Mouse (Mus musculus): ENCODE data around the gene Uvssa. TPM values are rescaled to one million over a fixed set of nuclear protein-coding genes. Genes with fewer than 3 reads are reported as not detected.
A peak's percentile ranks its signal among the peaks of the same experiment; 100 is the strongest.

Gene Uvssa
- polyA plus RNA-seq, 1 experiment from 2014 or later = 7.7 TPM

DNA sequence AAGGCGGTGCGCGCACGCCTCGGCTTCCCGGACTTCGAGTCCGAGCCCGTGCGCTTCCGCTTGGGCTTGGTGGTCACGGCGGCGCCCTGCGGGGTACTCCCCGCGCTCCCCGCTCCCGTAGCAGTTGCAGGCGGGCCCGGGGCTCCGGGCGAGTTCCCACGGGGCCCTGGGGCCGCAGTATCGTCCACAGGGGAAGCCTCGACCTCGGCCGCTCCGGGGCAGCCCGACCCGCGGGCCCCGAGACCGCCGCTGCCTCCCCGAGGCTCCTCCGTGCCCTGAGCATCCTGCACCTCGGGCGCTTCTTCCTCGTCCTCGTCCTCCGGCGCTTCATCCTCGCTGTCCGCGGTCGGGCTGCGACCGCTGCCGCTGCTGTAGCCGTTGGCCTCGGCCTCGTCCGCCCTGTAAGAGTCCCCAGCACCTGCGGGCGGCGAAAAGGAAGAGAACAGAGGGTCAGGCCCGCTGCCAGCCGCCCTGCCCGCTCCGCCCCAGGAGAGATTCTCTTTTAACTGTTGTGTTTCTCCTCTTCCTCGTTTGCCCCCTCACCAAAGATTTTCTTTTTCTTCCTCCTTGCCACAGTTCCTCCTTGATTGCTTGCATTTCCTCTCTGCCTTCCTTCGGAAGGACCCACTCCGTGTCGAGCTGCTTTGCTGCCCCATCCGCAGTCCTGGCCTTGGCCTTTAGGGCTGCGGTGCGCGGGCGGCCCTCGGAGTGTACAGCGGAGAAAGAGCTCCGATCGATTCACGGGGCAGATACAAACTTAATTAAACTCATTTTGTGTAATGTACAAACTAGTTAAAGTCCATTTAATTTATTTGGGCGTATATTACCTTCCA is 53.0 kb downstream of the Uvssa start:
- H3K4me1 ChIP-seq (replicated peaks; ENCODE audit: insufficient read depth, low read length) = no peaks in the 10 kb centered on the region; the same call in 1 of the 2 replicates
- H3K27me3 ChIP-seq (ENCODE audit: insufficient read depth, low read length) = peaks cover 86% of the 10 kb centered on the region
- no peak overlapping the region for H3K9ac ChIP-seq (ENCODE audit: low read depth, low read length)
- no peaks in the 10 kb centered on the region for H3K36me3 ChIP-seq (ENCODE audit: insufficient read depth, low read length)
- DNase-seq (ENCODE audit: low spot score) (no peak), ATAC-seq (replicated peaks; ENCODE audit: low FRiP score, low read depth) (no peak)
- H3K4me2 ChIP-seq (ENCODE audit: low read length) = peak overlapping the region; percentile 46
- H3K4me3 ChIP-seq (replicated peaks; ENCODE audit: low read depth, low read length) = peak overlapping the region; percentile 24; the same call in 1 of the 2 replicates
- H3K9me3 ChIP-seq (replicated peaks; ENCODE audit: low read length) = no peaks in the 10 kb centered on the region
- no peak for TF ChIP-seq CTCF (IDR thresholded peaks at IDR 0.05; ENCODE audit: low read depth)
- under 1% methylated on average over 77 of the region's 77 CpGs for WGBS
- no peak overlapping the region for H3K27ac ChIP-seq

DNA sequence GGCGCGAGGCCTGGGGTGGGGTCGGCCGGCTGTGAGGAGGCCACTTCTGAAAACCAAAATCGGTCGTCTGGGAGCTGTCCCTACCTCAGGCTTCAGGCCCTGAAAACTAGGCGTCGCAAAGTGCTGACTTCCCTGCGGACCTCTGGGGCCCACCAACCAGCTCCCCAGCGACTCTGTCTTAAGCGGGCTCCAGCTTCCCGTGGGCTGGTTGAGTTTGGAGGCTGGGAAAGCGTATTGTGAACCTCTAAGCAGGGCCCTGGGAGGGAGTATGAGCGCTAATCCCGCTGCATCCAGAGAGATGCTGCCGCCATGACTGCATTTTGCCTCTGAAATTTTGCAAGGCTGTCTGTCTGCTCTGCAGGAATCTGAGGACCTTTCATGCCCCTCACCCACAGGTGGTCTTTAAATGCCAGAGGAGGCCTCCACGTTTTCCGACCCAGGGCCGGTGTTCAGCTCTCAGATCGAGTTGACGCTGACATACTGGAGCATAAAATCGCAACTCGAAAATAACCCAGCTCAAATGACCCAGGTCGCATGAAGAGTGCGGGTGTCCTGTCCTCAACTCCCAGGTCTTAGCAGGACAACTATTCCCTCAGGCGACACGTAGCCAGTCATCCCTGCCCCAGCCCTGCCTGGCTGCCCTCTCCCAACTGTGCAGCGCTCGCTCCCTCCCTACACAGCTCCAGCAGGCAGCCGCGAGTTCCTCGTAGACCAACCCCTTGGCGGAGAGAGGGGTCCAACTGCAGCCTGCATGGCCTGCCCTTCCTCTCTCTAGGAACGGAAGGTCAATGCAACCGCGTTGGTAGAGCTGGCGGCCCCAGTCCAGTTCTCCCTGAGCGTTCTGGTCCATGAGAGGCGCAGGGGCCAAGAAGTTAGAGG is 53.9 kb downstream of the Uvssa start:
- WGBS = 1% methylated on average over 39 of the region's 39 CpGs
- H3K36me3 ChIP-seq (ENCODE audit: insufficient read depth, low read length) = no peaks in the 10 kb centered on the region
- no peak for ATAC-seq (replicated peaks; ENCODE audit: low FRiP score, low read depth)
- H3K9me3 ChIP-seq (replicated peaks; ENCODE audit: low read length) = no peaks in the 10 kb centered on the region
- no peak for DNase-seq (ENCODE audit: low spot score)
- no peak overlapping the region for H3K9ac ChIP-seq (ENCODE audit: low read depth, low read length)
- no peak overlapping the region for H3K4me2 ChIP-seq (ENCODE audit: low read length)
- H3K4me3 ChIP-seq (replicated peaks; ENCODE audit: low read depth, low read length) = no peak overlapping the region
- H3K27ac ChIP-seq = no peak overlapping the region
- H3K4me1 ChIP-seq (replicated peaks; ENCODE audit: insufficient read depth, low read length) = no peaks in the 10 kb centered on the region; the same call in 1 of the 2 replicates
- TF ChIP-seq CTCF (IDR thresholded peaks at IDR 0.05; ENCODE audit: low read depth) = no peak
- peaks cover 88% of the 10 kb centered on the region for H3K27me3 ChIP-seq (ENCODE audit: insufficient read depth, low read length)

GRCm38 (mm10) chr5:33433201-33434138 is 55.1 kb downstream of the Uvssa start, which contains the start of gene Nkx1-1:
TSS of gene Nkx1-1 (minus strand) at chr5:33433976.
- DNase-seq (ENCODE audit: low spot score) = no peak
- WGBS = under 1% methylated on average over 86 of the region's 90 CpGs
- Histone ChIP-seq H3K4me2 (ENCODE audit: low read length) (peak within 1 kb of the TSS; percentile 38), H3K9me3 (replicated peaks; ENCODE audit: low read length) (no peaks in the 10 kb centered on the region), H3K4me1 (replicated peaks; ENCODE audit: insufficient read depth, low read length) (no peaks in the 10 kb centered on the region; the same call in 1 of the 2 replicates), H3K4me3 (replicated peaks; ENCODE audit: low read depth, low read length) (peak within 1 kb of the TSS; percentile 14; the same call in 1 of the 2 replicates), H3K27me3 (ENCODE audit: insufficient read depth, low read length) (peaks cover 92% of the 10 kb centered on the region), H3K27ac (no peak within 1 kb of the TSS), H3K36me3 (ENCODE audit: insufficient read depth, low read length) (no peaks in the 10 kb centered on the region), H3K9ac (ENCODE audit: low read depth, low read length) (no peak within 1 kb of the TSS)
- ATAC-seq (replicated peaks; ENCODE audit: low FRiP score, low read depth) = no peak
- TF ChIP-seq CTCF (IDR thresholded peaks at IDR 0.05; ENCODE audit: low read depth) = no peak

GRCm38 (mm10) chr5:33434141-33434780 is 55.9 kb downstream of the Uvssa start:
- ATAC-seq (replicated peaks; ENCODE audit: low FRiP score, low read depth) (no peak), DNase-seq (ENCODE audit: low spot score) (no peak)
- H3K27me3 ChIP-seq (ENCODE audit: insufficient read depth, low read length) = peaks cover 84% of the 10 kb centered on the region
- peak overlapping the region; percentile 38 for H3K4me2 ChIP-seq (ENCODE audit: low read length)
- under 1% methylated on average over 52 of the region's 60 CpGs for WGBS
- no peaks in the 10 kb centered on the region for H3K36me3 ChIP-seq (ENCODE audit: insufficient read depth, low read length)
- H3K9me3 ChIP-seq (replicated peaks; ENCODE audit: low read length) = no peaks in the 10 kb centered on the region
- no peaks in the 10 kb centered on the region; the same call in 1 of the 2 replicates for H3K4me1 ChIP-seq (replicated peaks; ENCODE audit: insufficient read depth, low read length)
- TF ChIP-seq CTCF (IDR thresholded peaks at IDR 0.05; ENCODE audit: low read depth) = no peak
- H3K27ac ChIP-seq = no peak overlapping the region
- H3K9ac ChIP-seq (ENCODE audit: low read depth, low read length) = no peak overlapping the region
- H3K4me3 ChIP-seq (replicated peaks; ENCODE audit: low read depth, low read length) = peak overlapping the region; percentile 14; the same call in 1 of the 2 replicates

GRCm38 (mm10) chr5:33435151-33435550 is 56.8 kb downstream of the Uvssa start:
- ATAC-seq (replicated peaks; ENCODE audit: low FRiP score, low read depth) (no peak), DNase-seq (ENCODE audit: low spot score) (no peak)
- H3K27ac ChIP-seq = no peak overlapping the region
- H3K4me2 ChIP-seq (ENCODE audit: low read length) = no peak overlapping the region
- no peak overlapping the region; the same call in 1 of the 2 replicates for H3K4me3 ChIP-seq (replicated peaks; ENCODE audit: low read depth, low read length)
- H3K9me3 ChIP-seq (replicated peaks; ENCODE audit: low read length) = no peaks in the 10 kb centered on the region
- no peaks in the 10 kb centered on the region; the same call in 1 of the 2 replicates for H3K4me1 ChIP-seq (replicated peaks; ENCODE audit: insufficient read depth, low read length)
- no peak overlapping the region for H3K9ac ChIP-seq (ENCODE audit: low read depth, low read length)
- WGBS = under 1% methylated on average over 26 of the region's 26 CpGs
- no peak for TF ChIP-seq CTCF (IDR thresholded peaks at IDR 0.05; ENCODE audit: low read depth)
- H3K27me3 ChIP-seq (ENCODE audit: insufficient read depth, low read length) = peaks cover 75% of the 10 kb centered on the region
- no peaks in the 10 kb centered on the region for H3K36me3 ChIP-seq (ENCODE audit: insufficient read depth, low read length)

Data from kidney, postnatal 0 days (tissue).